Mouse (Mus musculus) CH12.LX (cell line): ENCODE measurements at regions not wholly inside any gene's neighbourhood (a gene's known extent, or its start where the extent isn't known, plus 50 kb on each side); places are given as distances from the start of the nearest gene placed in this dataset.

ENCODE experiments used
- BHLHE40 ChIP-seq: IDR thresholded peaks from 2 replicates; pipeline ENCODE4 v1.6.1; 2011; ENCODE audit warnings: mild to moderate bottlenecking, low read depth, low read length, improper control_type of control experiment
- GABPA ChIP-seq: IDR thresholded peaks from 2 replicates; pipeline ENCODE4 v1.6.1; 2012; ENCODE audit warnings: low read depth, low read length, improper control_type of control experiment, inconsistent platforms; ENCODE audit not compliant: insufficient replicate concordance
- SMC3 ChIP-seq: IDR thresholded peaks from 2 replicates; pipeline ENCODE4 v1.6.1; 2011; ENCODE audit warnings: low read depth, low read length, improper control_type of control experiment

GRCm38 (mm10) chr11:79762027-79762426 lies 171.0 kb downstream of the Rab11fip4 start:
- no peak for TF ChIP-seq GABPA
- TF ChIP-seq BHLHE40: no peak
- TF ChIP-seq SMC3: no peak
